Mouse (Mus musculus) midbrain, embryonic 14.5 days (tissue): ENCODE data around the gene Cfap206. TPM values are rescaled to one million over a fixed set of nuclear protein-coding genes. Genes with fewer than 3 reads are reported as not detected.

ENCODE experiments used
- ATAC-seq: fragments of 200-750 bp; cut with Nextera tagmentation; 2 replicates; pipeline ENCODE4 v1.8.0; 2017; ENCODE audit warnings: moderate number of reproducible peaks, moderate library complexity; ENCODE audit not compliant: low FRiP score, low TSS enrichment
- DNase-seq: peaks from one replicate; pipeline ENCODE4 v3.0.0-alpha.2; 2015
- H3K27ac ChIP-seq: fragments of 300-500 bp; sonication (generic); replicated peaks from 2 replicates; pipeline ENCODE4 v1.5.1; 2014; ENCODE audit warnings: mild to moderate bottlenecking, low read depth, low read length, moderate library complexity
- H3K27me3 ChIP-seq: fragments of 300-500 bp; sonication (generic); 2 replicates; pipeline ENCODE4 v1.6.1; 2014; ENCODE audit warnings: low read length, control low read depth, mixed read lengths; ENCODE audit not compliant: control insufficient read depth, insufficient read depth
- H3K36me3 ChIP-seq: fragments of 300-500 bp; sonication (generic); 2 replicates; pipeline ENCODE4 v1.6.1; 2014; ENCODE audit warnings: low read length, control low read depth; ENCODE audit not compliant: control insufficient read depth, insufficient read depth
- H3K4me1 ChIP-seq: fragments of 300-500 bp; sonication (generic); 2 replicates; pipeline ENCODE4 v1.6.1; 2014; ENCODE audit warnings: mild to moderate bottlenecking, antibody characterized with exemption, low read length, control low read depth; ENCODE audit not compliant: control insufficient read depth, insufficient read depth
- H3K4me2 ChIP-seq: fragments of 300-500 bp; sonication (generic); 2 replicates; pipeline ENCODE4 v1.6.1; 2014; ENCODE audit warnings: mild to moderate bottlenecking, low read length, moderate library complexity
- H3K4me3 ChIP-seq: fragments of 300-500 bp; sonication (generic); replicated peaks from 2 replicates; pipeline ENCODE4 v1.5.1; 2014; ENCODE audit warnings: low read depth, low read length
- H3K9ac ChIP-seq: fragments of 300-500 bp; sonication (generic); replicated peaks from 2 replicates; pipeline ENCODE4 v1.6.1; 2014; ENCODE audit warnings: mild to moderate bottlenecking, low read length, moderate library complexity
- H3K9me3 ChIP-seq: fragments of 300-500 bp; sonication (generic); 2 replicates; pipeline ENCODE4 v1.6.1; 2016; ENCODE audit warnings: low read length, control low read depth, mixed read lengths; ENCODE audit not compliant: control insufficient read depth
- WGBS: fragments of 180-500 bp; shearing (Covaris S2); extraction: QIAGEN DNeasy Blood & Tissue Kit; methylation state at CpG from one replicate; pipeline ENCODE4 v1.1.7; 2014; 5-methylcytosine and 5-hydroxymethylcytosine counted together
- polyA plus RNA-seq: library from polyadenylated mRNA; unstranded; fragments of >200 nt; fragmentation: Nextera tagmentation; extraction: Ambion mirVana; gene quantifications from 2 replicates; pipeline ENCODE4 v1.2.1, GENCODE M21; 2014

The Cfap206 gene
- polyA plus RNA-seq, 1 experiment from 2014 or later: 1.7 TPM

DNA sequence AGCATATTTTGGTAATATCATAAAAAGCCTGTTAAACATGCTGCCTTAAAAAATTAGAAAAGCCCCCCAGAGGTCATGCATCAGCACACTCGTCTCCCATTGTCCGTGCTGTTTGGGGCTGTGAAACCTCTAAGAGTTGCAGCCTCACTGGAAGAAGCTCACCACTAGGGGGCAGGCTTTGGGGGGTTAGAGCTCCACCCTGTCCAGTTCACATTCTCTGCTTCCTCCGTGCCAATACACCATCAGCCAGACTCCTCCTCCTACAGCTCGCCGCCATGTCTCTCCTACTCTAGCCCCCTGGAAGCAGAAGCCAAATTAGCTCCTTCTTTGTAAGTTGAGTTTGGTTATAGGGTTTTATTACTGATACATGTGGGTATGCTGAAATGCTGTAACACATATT, 28.5 kb downstream of the Cfap206 start:
- no peaks in the 10 kb centered on the region for H3K36me3 ChIP-seq
- 44% methylated on average over 5 of the region's 5 CpGs for WGBS
- H3K27ac ChIP-seq: no peak overlapping the region
- no peaks in the 10 kb centered on the region for H3K27me3 ChIP-seq
- DNase-seq (peak; percentile 67), ATAC-seq (no peak)
- no peak overlapping the region for H3K4me2 ChIP-seq
- no peak overlapping the region for H3K9ac ChIP-seq
- H3K4me1 ChIP-seq: no peaks in the 10 kb centered on the region
- no peaks in the 10 kb centered on the region for H3K9me3 ChIP-seq
- H3K4me3 ChIP-seq: no peak overlapping the region

DNA sequence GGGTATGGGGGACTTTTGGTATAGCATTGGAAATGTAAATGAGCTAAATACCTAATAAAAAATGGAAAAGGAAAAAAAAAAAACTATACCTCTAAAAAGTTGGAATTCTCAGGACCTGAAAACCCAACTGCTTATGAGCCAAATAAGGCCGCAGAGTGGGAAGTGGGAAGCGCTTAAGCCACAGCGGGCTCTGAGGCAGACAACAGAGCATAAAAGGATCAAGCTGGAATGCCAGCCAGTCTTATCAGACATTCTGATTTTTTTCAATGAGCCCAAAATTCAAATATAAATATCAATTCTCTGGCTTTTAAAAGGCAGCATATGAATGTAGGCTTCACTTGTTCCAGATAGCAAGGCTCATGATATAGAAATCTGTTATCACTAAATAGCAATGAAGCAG, 42.0 kb downstream of the Cfap206 start:
- Histone ChIP-seq H3K4me3 (no peak overlapping the region), H3K27ac (peak overlapping the region; percentile 63), H3K9me3 (no peaks in the 10 kb centered on the region), H3K36me3 (peaks cover 3% of the 10 kb centered on the region), H3K27me3 (no peaks in the 10 kb centered on the region), H3K4me2 (peak overlapping the region; percentile 57), H3K9ac (peak overlapping the region; percentile 36; the same call in 1 of the 2 replicates), H3K4me1 (peaks cover 13% of the 10 kb centered on the region)
- DNase-seq: peak; percentile 43
- WGBS: 56% methylated on average over 3 of the region's 3 CpGs
- ATAC-seq: no peak

DNA sequence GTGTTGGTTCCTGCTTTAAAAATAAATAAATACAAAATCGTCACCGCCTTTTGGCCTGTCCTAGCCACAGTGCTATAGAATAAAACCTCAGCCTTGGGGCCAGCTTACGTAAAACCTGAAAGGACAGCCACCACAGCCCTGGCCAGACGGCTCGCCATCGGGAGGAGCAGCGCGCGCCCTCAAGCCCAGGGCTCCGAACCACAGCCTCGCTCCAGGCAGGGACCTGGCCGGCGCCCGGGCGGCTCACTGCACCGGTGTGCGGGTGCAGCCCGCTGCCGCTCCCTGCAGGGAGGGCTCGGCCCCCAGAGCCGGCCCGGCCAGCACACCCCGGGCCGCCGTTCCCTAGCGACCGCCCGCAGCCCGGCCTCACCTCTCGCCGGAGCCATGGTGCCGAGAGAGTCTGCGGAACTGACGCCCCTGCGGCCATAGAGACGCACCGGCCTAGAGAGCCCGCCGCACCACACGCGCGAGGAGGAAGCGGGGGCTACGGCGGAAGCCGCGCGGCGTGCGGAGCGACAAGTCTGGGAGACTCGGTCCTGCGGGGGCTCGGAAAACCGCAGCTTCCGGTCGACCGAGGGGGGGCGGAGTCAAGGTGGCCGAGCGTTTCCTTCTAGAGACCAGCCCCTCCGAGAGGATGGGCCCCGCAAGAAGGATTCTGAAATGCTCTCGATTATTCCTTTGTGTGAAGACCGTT, 43.0 kb downstream of the Cfap206 start, which contains the start of gene Slc35a1:
TSS of gene Slc35a1 (minus strand) at position 565 of the 694 bp plus-strand sequence.
- peaks cover 13% of the 10 kb centered on the region for H3K36me3 ChIP-seq
- peak within 1 kb of the TSS; percentile 86 for H3K4me3 ChIP-seq
- peak within 1 kb of the TSS; percentile 99 for H3K9ac ChIP-seq
- ATAC-seq (peak; percentile 98), DNase-seq (peak; percentile 96)
- H3K27me3 ChIP-seq: no peaks in the 10 kb centered on the region
- H3K9me3 ChIP-seq: no peaks in the 10 kb centered on the region
- H3K4me1 ChIP-seq: peaks cover 13% of the 10 kb centered on the region
- peak within 1 kb of the TSS; percentile 97 for H3K27ac ChIP-seq
- under 1% methylated on average over 65 of the region's 65 CpGs for WGBS
- peak within 1 kb of the TSS; percentile 57 for H3K4me2 ChIP-seq

DNA sequence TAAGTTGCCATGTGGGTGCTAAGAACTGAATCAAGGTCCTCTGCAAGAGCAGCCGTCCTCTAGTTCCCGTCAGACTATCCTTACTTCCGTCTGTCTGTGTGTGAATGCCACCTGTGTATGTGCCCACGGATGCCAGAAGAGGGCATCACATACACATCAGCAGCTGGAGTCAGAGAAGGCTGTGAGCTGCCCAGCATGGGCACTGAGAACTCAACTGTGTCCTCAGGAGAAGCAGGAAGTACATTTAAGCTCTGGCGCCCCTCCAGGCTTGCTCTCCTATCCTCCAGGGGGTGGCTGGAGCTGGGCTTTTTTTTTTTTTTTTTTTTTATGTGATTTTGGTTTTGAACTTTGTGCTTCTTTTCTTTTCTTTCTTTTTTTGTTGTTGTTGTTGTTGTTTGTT, 49.5 kb downstream of the Cfap206 start:
- no peak overlapping the region for H3K27ac ChIP-seq
- H3K4me1 ChIP-seq: no peaks in the 10 kb centered on the region
- H3K9ac ChIP-seq: no peak overlapping the region
- no peak for DNase-seq
- H3K9me3 ChIP-seq: no peaks in the 10 kb centered on the region
- no peak overlapping the region for H3K4me2 ChIP-seq
- 87% methylated on average over 5 of the region's 5 CpGs for WGBS
- H3K4me3 ChIP-seq: no peak overlapping the region
- H3K36me3 ChIP-seq: peaks cover 35% of the 10 kb centered on the region
- ATAC-seq: no peak
- no peaks in the 10 kb centered on the region for H3K27me3 ChIP-seq

DNA sequence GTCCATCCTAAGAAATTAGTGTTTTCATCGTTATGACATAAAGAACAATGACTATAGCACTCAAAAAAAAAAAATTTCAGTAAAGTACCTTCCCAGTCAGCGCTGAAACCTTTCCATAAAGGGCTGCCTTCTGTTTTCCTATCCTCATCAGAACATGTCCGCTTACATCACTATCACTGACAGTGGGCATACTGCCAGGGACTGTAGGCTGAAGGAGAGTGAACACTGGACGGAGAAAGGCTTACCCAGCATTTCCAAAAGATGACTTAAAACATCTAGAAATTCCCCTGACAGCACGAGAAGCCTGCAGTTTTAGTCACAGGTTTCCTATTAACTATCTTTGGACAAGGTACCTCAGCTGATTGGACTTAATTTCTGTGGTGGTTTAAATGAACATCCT, 56.3 kb downstream of the Cfap206 start:
- H3K4me1 ChIP-seq: no peaks in the 10 kb centered on the region
- no peaks in the 10 kb centered on the region for H3K27me3 ChIP-seq
- no peak overlapping the region for H3K9ac ChIP-seq
- WGBS: 94% methylated on average over 5 of the region's 5 CpGs
- no peak overlapping the region for H3K27ac ChIP-seq
- peaks cover 41% of the 10 kb centered on the region for H3K36me3 ChIP-seq
- H3K9me3 ChIP-seq: no peaks in the 10 kb centered on the region
- no peak for ATAC-seq
- H3K4me3 ChIP-seq: no peak overlapping the region
- no peak overlapping the region for H3K4me2 ChIP-seq
- no peak for DNase-seq

DNA sequence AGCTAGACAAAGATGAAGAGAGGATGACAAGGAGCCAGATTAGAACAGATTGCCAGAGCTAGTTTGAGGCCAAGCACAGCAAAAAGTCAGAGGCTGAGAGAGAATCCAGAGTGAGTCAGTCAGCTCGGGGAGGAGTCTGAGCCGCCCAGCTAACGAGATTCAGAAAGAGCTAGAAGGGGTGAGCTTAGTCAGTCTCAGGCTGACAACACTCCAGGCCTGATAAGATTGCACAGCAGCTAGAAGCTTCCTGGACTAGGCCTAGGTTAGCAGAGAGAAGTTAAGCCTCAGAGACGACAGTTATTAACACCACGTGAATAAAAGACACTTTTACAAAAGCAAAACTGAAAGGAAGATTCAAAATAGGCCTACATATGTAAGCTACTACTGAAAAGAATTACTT, 62.1 kb downstream of the Cfap206 start:
- Histone ChIP-seq H3K36me3 (peaks cover 62% of the 10 kb centered on the region), H3K9ac (no peak overlapping the region), H3K4me1 (no peaks in the 10 kb centered on the region), H3K4me2 (no peak overlapping the region), H3K27me3 (no peaks in the 10 kb centered on the region), H3K27ac (no peak overlapping the region), H3K4me3 (no peak overlapping the region), H3K9me3 (no peaks in the 10 kb centered on the region)
- WGBS: 91% methylated on average over 5 of the region's 5 CpGs
- no peak for DNase-seq
- no peak for ATAC-seq

DNA sequence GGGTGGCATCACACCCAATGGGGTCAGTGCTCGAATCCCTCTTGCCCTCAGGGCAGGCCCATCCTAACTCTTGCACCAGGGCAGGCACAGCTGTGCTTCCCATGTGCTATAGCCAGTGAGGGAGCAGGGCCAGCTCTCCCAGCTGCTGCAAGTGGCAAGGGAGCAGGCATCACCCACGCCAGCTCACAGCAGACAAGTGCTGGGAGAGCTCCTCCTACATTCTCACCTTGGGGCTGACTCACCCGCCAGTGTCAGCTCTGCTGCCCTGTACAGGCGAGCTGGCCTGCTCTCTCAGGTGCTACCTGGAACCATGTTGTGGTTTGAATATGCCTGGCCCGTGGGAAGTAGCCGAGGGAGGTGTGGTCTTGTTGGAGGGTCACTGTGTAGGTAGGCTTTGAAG, 68.1 kb downstream of the Cfap206 start:
- DNase-seq: no peak
- H3K27ac ChIP-seq: no peak overlapping the region
- H3K36me3 ChIP-seq: peaks cover 85% of the 10 kb centered on the region
- H3K4me1 ChIP-seq: no peaks in the 10 kb centered on the region
- no peaks in the 10 kb centered on the region for H3K9me3 ChIP-seq
- no peaks in the 10 kb centered on the region for H3K27me3 ChIP-seq
- H3K4me2 ChIP-seq: no peak overlapping the region
- no peak overlapping the region for H3K4me3 ChIP-seq
- 86% methylated on average over 6 of the region's 6 CpGs for WGBS
- no peak for ATAC-seq
- H3K9ac ChIP-seq: no peak overlapping the region

DNA sequence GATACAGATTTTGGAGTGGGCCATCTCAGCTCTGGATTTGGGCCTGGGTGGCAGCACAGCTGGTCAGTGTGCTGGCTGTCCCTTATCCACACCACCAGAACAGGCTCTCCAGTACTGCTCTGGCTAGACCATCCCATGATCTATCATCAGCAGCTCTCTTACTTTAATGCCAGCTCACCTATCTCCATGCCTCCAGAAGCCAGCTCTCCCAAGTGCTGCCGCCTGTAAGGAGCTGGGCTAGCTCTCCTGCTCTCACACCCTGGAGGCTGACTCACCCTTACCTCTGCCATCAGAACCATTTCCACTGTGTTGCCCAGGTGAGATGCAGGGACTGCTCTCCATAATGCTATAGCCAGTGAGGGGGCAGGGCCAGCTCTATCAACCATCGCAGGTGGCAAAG, 68.5 kb downstream of the Cfap206 start:
- H3K36me3 ChIP-seq: peaks cover 86% of the 10 kb centered on the region
- DNase-seq: no peak
- ATAC-seq: no peak

DNA sequence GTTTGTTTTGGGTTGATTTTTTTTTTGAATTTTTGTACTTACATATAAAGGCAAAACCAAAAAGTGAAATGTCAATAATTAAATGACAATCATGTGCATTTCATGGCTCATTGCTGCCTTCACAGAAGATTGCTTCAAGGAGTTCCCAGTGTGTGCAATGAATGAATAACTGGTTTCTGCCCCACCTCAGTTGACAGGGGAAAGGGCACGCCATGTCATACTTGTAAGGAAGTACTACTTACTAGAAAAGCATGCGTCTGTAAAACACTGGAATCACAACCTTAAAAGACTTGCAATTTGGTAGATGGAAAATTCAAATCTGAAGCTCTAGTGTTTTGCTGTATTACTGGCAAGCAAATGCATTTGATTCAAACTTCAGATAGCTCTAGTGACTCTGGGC, 71.0 kb downstream of the Cfap206 start:
- H3K9me3 ChIP-seq: no peaks in the 10 kb centered on the region
- ATAC-seq (no peak), DNase-seq (no peak)
- H3K27me3 ChIP-seq: no peaks in the 10 kb centered on the region
- no peak overlapping the region for H3K4me2 ChIP-seq
- peaks cover 86% of the 10 kb centered on the region for H3K36me3 ChIP-seq
- no peak overlapping the region for H3K27ac ChIP-seq
- WGBS: 89% methylated on average over 2 of the region's 2 CpGs
- H3K4me3 ChIP-seq: no peak overlapping the region
- H3K9ac ChIP-seq: no peak overlapping the region
- H3K4me1 ChIP-seq: no peaks in the 10 kb centered on the region

More for the DNA sequence above, 68.5 kb downstream of the Cfap206 start:
- H3K27ac ChIP-seq: no peak overlapping the region
- H3K9me3 ChIP-seq: no peaks in the 10 kb centered on the region
- no peak overlapping the region for H3K4me2 ChIP-seq
- 97% methylated on average over 2 of the region's 2 CpGs for WGBS
- H3K4me3 ChIP-seq: no peak overlapping the region
- H3K9ac ChIP-seq: no peak overlapping the region
- no peaks in the 10 kb centered on the region for H3K4me1 ChIP-seq
- no peaks in the 10 kb centered on the region for H3K27me3 ChIP-seq
